Mouse (Mus musculus): Measurements from ENCODE around the gene St6galnac4. TPM values are rescaled to one million over a fixed set of nuclear protein-coding genes. Genes with fewer than 3 reads are reported as not detected.

The St6galnac4 gene
- total and polyA plus RNA-seq, 2 experiments, result 0.74 to 2.2 TPM

DNA sequence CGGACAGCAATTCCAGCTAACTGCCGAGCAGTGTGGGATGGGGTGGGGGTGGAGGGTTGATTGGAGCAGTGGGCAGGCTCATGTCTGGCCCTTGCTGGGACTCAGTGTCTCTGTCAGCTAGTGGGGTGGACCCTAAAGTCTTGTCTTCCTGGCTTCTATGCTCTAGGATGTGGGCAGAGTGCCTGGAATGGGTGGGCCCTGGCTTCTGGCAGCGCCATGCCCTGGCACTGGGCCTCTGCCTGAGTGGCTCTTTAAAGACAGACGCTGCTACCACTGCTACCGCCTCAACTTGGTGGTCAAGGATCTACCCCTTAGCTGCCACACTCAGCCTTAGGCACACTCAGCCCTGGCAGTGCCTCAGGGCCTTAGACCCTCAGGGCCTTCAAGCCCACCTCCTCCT, 41.8 kb downstream of the St6galnac4 start:
- Histone ChIP-seq H3K79me2 (ENCODE audit: control insufficient read depth, insufficient read depth, low read length) (no peaks in the 10 kb centered on the region), H3K27ac (replicated peaks; ENCODE audit: insufficient read depth, low read depth, low read length) (no peak overlapping the region), H3K9ac (ENCODE audit: low read depth, low read length) (no peak overlapping the region), H3K4me1 (ENCODE audit: control insufficient read depth, insufficient read depth, low read length) (no peaks in the 10 kb centered on the region), H3K36me3 (ENCODE audit: control insufficient read depth, insufficient read depth, low read length) (no peaks in the 10 kb centered on the region), H3K4me3 (ENCODE audit: insufficient read depth, low read depth, low read length) (no peak overlapping the region), H3K27me3 (ENCODE audit: control insufficient read depth, insufficient read depth, low read length) (no peaks in the 10 kb centered on the region)
- DNase-seq (ENCODE audit: extremely low read depth, low read depth, low spot score), result no peak
- TF ChIP-seq POLR2A (IDR thresholded peaks at IDR 0.05; ENCODE audit: extremely low read depth, insufficient read depth, low read length), result no peak
- no peak for TF ChIP-seq CTCF (IDR thresholded peaks at IDR 0.05; ENCODE audit: low read depth, low read length)
- WGBS, result 80% methylated on average over 5 of the region's 5 CpGs

DNA sequence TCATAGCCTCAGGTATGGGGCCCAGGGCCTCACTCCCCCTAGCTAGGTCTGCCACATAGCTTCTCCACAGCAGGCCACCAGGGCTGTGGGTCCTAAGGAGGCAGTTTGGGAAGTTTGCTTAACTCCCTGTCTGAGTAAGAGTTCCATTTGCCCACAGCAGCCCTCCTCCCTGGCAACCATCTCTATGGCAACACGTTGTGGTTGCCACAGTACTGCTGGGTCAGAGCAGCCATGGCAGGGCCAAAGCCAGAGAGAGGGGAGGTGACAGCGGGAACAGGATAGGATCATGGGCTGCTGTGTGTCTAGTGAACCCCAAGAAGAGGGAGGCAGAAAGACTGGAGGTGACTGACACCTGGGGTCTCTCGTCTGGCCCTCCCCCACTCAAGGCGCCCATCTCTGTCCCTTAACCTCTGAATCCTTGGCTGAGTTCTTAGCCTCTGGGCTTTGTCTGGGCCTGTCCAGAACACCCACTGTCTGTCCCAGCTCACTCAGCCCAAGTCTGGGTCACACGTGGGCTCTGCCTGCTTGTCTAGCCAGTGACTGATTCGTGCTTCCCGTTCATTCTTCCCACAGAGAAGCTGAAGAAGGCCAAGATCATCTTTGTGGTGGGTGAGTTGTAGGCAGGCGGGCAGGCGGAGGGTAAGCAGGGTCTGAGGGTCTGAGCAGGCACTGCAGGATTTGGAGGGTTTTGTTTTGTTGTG, 42.5 kb downstream of the St6galnac4 start:
- H3K27ac ChIP-seq (replicated peaks; ENCODE audit: insufficient read depth, low read depth, low read length), result no peak overlapping the region
- H3K9ac ChIP-seq (ENCODE audit: low read depth, low read length), result no peak overlapping the region
- no peaks in the 10 kb centered on the region for H3K36me3 ChIP-seq (ENCODE audit: control insufficient read depth, insufficient read depth, low read length)
- WGBS, result 71% methylated on average over 9 of the region's 9 CpGs
- H3K27me3 ChIP-seq (ENCODE audit: control insufficient read depth, insufficient read depth, low read length), result no peaks in the 10 kb centered on the region
- DNase-seq (ENCODE audit: extremely low read depth, low read depth, low spot score), result no peak
- H3K4me3 ChIP-seq (ENCODE audit: insufficient read depth, low read depth, low read length), result no peak overlapping the region
- H3K4me1 ChIP-seq (ENCODE audit: control insufficient read depth, insufficient read depth, low read length), result no peaks in the 10 kb centered on the region
- TF ChIP-seq POLR2A (IDR thresholded peaks at IDR 0.05; ENCODE audit: extremely low read depth, insufficient read depth, low read length) (no peak), CTCF (IDR thresholded peaks at IDR 0.05; ENCODE audit: low read depth, low read length) (no peak)
- no peaks in the 10 kb centered on the region for H3K79me2 ChIP-seq (ENCODE audit: control insufficient read depth, insufficient read depth, low read length)

DNA sequence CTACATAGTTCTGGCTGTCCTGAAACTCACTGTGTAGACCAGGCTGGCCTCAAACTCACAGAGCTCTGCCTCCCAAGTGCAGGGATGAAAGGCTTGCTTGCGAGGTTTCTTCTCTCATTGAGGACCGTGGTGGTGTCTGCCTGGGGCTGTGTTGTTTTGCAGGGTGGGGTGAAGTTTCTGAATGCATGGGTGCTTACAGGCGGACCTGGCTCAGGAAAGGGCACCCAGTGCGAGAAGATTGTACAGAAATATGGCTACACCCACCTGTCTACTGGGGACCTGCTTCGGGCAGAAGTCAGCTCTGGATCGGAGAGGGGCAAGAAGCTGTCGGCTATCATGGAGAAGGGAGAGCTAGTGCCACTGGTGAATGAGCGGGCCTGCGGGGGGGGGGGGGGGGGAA, 43.1 kb downstream of the St6galnac4 start:
- 79% methylated on average over 9 of the region's 9 CpGs for WGBS
- Histone ChIP-seq H3K9ac (ENCODE audit: low read depth, low read length) (no peak overlapping the region), H3K27ac (replicated peaks; ENCODE audit: insufficient read depth, low read depth, low read length) (no peak overlapping the region), H3K4me1 (ENCODE audit: control insufficient read depth, insufficient read depth, low read length) (no peaks in the 10 kb centered on the region; the same call in 1 of the 2 replicates), H3K79me2 (ENCODE audit: control insufficient read depth, insufficient read depth, low read length) (no peaks in the 10 kb centered on the region), H3K4me3 (ENCODE audit: insufficient read depth, low read depth, low read length) (no peak overlapping the region), H3K27me3 (ENCODE audit: control insufficient read depth, insufficient read depth, low read length) (no peaks in the 10 kb centered on the region), H3K36me3 (ENCODE audit: control insufficient read depth, insufficient read depth, low read length) (no peaks in the 10 kb centered on the region)
- DNase-seq (ENCODE audit: extremely low read depth, low read depth, low spot score), result no peak
- no peak for TF ChIP-seq CTCF (IDR thresholded peaks at IDR 0.05; ENCODE audit: low read depth, low read length)
- no peak for TF ChIP-seq POLR2A (IDR thresholded peaks at IDR 0.05; ENCODE audit: extremely low read depth, insufficient read depth, low read length)

DNA sequence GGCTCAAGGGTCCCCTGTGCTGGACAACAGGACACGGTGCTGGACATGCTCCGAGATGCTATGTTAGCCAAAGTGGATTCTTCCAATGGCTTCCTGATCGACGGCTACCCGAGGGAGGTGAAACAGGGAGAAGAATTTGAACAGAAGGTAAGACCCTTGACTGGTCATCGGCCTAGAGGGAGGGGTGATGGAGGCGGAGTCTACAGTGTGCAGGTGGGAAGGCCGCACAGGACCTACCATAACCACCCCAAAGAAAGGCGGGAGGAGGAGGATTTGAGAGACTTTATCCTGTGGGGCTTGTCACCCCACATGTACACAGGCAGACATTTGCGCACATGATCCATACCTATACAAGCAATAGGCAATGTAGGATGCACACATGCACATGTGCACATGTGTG, 44.2 kb downstream of the St6galnac4 start:
- Histone ChIP-seq H3K4me1 (ENCODE audit: control insufficient read depth, insufficient read depth, low read length) (no peaks in the 10 kb centered on the region; the same call in 1 of the 2 replicates), H3K27ac (replicated peaks; ENCODE audit: insufficient read depth, low read depth, low read length) (no peak overlapping the region), H3K4me3 (ENCODE audit: insufficient read depth, low read depth, low read length) (no peak overlapping the region), H3K9ac (ENCODE audit: low read depth, low read length) (no peak overlapping the region), H3K36me3 (ENCODE audit: control insufficient read depth, insufficient read depth, low read length) (no peaks in the 10 kb centered on the region), H3K27me3 (ENCODE audit: control insufficient read depth, insufficient read depth, low read length) (no peaks in the 10 kb centered on the region), H3K79me2 (ENCODE audit: control insufficient read depth, insufficient read depth, low read length) (no peaks in the 10 kb centered on the region)
- WGBS, result 87% methylated on average over 10 of the region's 10 CpGs
- DNase-seq (ENCODE audit: extremely low read depth, low read depth, low spot score), result no peak
- TF ChIP-seq CTCF (IDR thresholded peaks at IDR 0.05; ENCODE audit: low read depth, low read length), result no peak
- no peak for TF ChIP-seq POLR2A (IDR thresholded peaks at IDR 0.05; ENCODE audit: extremely low read depth, insufficient read depth, low read length)

DNA sequence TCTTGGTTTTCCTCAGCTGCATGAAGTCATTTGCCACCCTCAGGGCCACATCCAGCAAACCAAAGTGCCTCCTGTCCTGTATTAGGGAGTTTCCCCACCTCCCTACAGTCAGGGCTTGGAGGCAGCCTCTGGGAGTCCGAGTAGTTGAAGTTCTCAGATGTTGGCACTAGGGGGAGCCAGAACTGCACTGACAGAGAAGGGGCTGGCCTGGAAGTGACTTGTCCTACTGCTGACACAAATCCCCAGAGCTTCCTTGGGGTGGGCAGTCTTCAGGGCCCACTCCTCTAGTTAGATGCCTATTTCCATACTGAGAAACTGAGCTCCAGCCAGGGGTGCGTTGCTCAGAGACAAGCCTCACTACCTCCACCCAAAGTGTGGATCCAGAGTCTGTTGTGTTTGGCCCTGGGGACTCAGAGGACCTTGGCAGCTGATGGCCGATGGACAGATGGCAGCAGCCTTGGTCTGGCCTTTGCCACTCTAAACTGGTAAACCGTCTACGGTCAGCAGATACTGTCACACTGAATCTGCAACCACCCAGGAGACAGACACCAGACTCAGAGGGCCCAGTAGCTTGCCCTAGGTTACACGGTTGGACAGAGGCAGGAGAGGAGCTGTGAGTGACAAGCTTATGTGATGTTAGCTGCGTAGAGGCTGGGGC, 45.0 kb downstream of the St6galnac4 start:
- H3K4me3 ChIP-seq (ENCODE audit: insufficient read depth, low read depth, low read length), result no peak overlapping the region
- no peaks in the 10 kb centered on the region for H3K79me2 ChIP-seq (ENCODE audit: control insufficient read depth, insufficient read depth, low read length)
- no peaks in the 10 kb centered on the region for H3K36me3 ChIP-seq (ENCODE audit: control insufficient read depth, insufficient read depth, low read length)
- DNase-seq (ENCODE audit: extremely low read depth, low read depth, low spot score), result peak; percentile 55
- no peak for TF ChIP-seq POLR2A (IDR thresholded peaks at IDR 0.05; ENCODE audit: extremely low read depth, insufficient read depth, low read length)
- peak; percentile 92 for TF ChIP-seq CTCF (IDR thresholded peaks at IDR 0.05; ENCODE audit: low read depth, low read length)
- H3K4me1 ChIP-seq (ENCODE audit: control insufficient read depth, insufficient read depth, low read length), result no peaks in the 10 kb centered on the region; the same call in 1 of the 2 replicates
- no peak overlapping the region for H3K9ac ChIP-seq (ENCODE audit: low read depth, low read length)
- WGBS, result 34% methylated on average over 7 of the region's 7 CpGs
- no peaks in the 10 kb centered on the region for H3K27me3 ChIP-seq (ENCODE audit: control insufficient read depth, insufficient read depth, low read length)
- no peak overlapping the region for H3K27ac ChIP-seq (replicated peaks; ENCODE audit: insufficient read depth, low read depth, low read length)

DNA sequence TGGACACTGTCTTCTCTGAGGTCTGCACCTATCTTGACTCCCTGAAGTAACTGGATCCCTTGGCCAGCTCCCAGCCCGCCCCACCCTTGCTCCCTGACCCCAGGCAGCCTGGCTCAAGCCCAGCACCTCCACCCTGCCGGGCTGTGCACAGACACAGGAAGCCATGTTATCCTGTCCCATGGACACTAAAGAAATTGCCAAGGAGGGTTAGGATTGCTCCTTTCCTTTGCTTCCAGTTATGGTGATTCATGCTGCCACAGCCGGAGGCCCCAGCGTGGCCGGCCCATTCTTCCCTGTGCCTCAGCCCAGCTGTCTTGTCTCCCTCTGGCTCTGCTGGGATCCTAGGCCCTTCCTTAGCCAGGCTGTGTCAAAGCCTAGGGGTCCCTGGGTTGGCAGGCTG, 46.8 kb downstream of the St6galnac4 start:
- Histone ChIP-seq H3K27ac (replicated peaks; ENCODE audit: insufficient read depth, low read depth, low read length) (peak overlapping the region; percentile 43; the same call in 1 of the 2 replicates), H3K79me2 (ENCODE audit: control insufficient read depth, insufficient read depth, low read length) (no peaks in the 10 kb centered on the region), H3K27me3 (ENCODE audit: control insufficient read depth, insufficient read depth, low read length) (no peaks in the 10 kb centered on the region), H3K36me3 (ENCODE audit: control insufficient read depth, insufficient read depth, low read length) (no peaks in the 10 kb centered on the region), H3K4me3 (ENCODE audit: insufficient read depth, low read depth, low read length) (no peak overlapping the region), H3K9ac (ENCODE audit: low read depth, low read length) (no peak overlapping the region), H3K4me1 (ENCODE audit: control insufficient read depth, insufficient read depth, low read length) (no peaks in the 10 kb centered on the region; the same call in 1 of the 2 replicates)
- no peak for TF ChIP-seq CTCF (IDR thresholded peaks at IDR 0.05; ENCODE audit: low read depth, low read length)
- no peak for TF ChIP-seq POLR2A (IDR thresholded peaks at IDR 0.05; ENCODE audit: extremely low read depth, insufficient read depth, low read length)
- 58% methylated on average over 5 of the region's 5 CpGs for WGBS
- no peak for DNase-seq (ENCODE audit: extremely low read depth, low read depth, low spot score)
